Mouse (Mus musculus): ENCODE results near the gene 4930442H23Rik.

GRCm38 (mm10) chr10:81177491-81177925, 6.1 kb downstream of the 4930442H23Rik start:
- TF ChIP-seq CTCF (IDR thresholded peaks at IDR 0.05; ENCODE audit: borderline replicate concordance, insufficient read depth, low read depth, low read length) = no peak
- TF ChIP-seq POLR2A (IDR thresholded peaks at IDR 0.05; ENCODE audit: borderline replicate concordance, insufficient read depth, low read length) = no peak

All from cerebellum, adult 2 months (tissue).